Mouse (Mus musculus): Measurements from ENCODE around the gene Prkg1. TPM values are rescaled to one million over a fixed set of nuclear protein-coding genes. Genes with fewer than 3 reads are reported as not detected.

Gene Prkg1
- total RNA-seq, 2 experiments from 2014 or later: 13.5 to 15.5 TPM

DNA sequence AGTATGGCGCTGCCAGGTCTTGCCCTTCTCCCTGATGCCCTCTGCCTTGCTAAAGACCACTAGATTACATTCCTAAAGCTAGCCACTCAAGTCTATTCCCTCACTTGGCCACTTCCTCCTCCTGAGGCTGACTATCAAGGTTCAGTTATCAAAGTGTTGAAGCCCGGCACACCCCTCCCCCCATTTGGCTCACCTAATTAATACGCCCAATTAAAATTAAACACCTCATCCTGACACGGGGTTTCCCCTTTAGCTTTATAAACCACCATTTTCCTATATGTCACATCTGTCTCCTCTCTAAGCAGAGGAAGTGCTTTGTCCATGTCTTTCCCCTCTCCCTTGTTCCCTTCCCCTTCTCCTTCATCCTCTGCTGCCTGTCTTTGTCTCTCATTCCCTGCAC lies 566.4 kb downstream of the Prkg1 start:
- intact Hi-C loops (cut with DNase I): no loop called here
- no peak for DNase-seq

GRCm38 (mm10) chr19:31197076-31197475 lies 567.8 kb downstream of the Prkg1 start:
- no peak for DNase-seq
- intact Hi-C loops (cut with DNase I): no loop called here

- no peak for DNase-seq
- intact Hi-C loops (cut with DNase I): no loop called here
These were observed 576.1 kb downstream of the Prkg1 start for GRCm38 (mm10) chr19:31188559-31189218.

GRCm38 (mm10) chr19:31180757-31181156 lies 584.1 kb downstream of the Prkg1 start:
- intact Hi-C loops (cut with DNase I): no loop called here
- no peak for DNase-seq

- intact Hi-C loops (cut with DNase I): no loop called here
- DNase-seq: no peak
These were observed 587.4 kb downstream of the Prkg1 start for GRCm38 (mm10) chr19:31177279-31177922.

GRCm38 (mm10) chr19:31170985-31171384 lies 593.8 kb downstream of the Prkg1 start:
- DNase-seq: no peak
- intact Hi-C loops (cut with DNase I): no loop called here

DNA sequence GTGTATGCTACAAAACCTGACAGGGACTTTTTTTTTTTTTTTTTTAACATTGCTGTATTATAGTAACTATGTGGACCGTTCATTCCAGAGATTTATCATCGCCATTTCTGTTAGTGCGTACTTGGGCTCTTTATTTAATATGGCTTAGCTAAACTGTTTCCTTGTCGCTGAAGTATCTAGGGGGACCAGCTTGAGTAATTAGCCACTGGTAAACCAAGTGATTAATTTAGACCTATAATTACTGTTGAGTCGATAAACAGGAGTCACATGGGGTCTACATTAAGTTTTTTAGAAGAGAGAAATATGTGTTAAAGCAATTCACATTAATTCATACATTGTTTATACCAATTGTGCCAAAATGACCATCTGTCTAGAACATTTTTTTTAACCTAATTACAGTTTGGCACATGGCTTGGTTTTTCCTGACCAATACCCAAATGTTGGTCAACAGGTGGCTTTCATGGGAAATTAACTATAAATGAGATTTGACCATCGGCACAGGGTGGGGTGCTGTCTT lies 605.8 kb downstream of the Prkg1 start:
- intact Hi-C loops (cut with DNase I): no loop called here

DNA sequence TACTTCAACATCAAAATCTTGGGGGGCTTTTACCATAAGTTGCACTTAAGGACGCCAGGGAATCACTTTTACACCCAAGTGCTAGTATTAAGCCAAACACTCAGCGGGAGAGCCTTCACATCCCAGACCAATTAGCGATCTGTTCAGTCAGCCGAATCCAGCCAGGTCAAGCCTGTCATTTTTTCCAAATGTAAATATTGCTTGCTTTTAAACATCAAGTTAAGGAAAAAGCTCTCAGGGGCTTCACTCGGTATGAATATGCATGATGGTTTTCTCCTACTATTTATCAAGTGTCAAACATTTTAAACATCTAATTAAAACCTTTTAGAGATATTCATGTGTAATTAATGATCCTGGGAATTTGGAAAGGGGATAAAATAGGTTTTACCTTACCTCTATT lies 611.4 kb downstream of the Prkg1 start:
- DNase-seq: no peak
- intact Hi-C loops (cut with DNase I): no loop called here

More for the DNA sequence above, 605.8 kb downstream of the Prkg1 start:
- no peak for DNase-seq

DNA sequence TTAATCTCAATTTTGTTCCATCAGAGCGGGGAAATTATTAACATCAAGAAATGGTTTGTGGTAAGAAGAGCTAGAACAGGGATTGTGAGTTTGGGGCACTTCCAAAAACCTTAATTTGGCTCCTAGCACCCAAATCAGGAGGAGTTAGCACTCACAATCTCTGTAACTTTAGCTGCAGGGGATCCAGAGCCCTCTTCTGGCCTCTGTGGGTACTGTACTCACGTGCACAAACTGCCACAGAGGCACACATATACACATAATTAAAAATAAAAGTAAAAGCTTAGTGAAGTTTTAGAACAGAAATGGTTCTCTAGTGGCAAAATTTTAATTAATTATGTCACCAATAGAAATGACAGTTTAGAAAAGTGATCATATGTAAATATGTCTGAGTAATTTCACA lies 614.9 kb downstream of the Prkg1 start:
- intact Hi-C loops (cut with DNase I): no loop called here
- DNase-seq: no peak

DNA sequence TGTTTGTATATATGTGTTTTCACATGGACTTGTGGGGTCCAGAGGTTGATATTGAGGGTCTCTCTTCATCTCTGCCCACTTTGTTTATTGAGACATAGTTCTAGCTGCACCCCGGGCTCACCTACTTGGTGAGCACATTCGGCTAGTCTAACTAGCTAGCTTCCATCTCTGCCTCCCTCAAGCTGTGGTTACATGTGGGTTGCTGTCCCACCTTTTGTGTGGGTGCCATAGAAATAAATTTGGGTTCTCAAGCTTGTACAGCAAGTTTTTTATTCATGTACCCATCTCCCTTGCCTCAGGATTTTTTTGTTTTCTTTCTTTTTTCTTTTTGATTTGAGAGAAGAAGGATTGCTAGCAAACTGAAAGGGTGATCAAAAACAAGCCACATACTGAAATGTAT lies 617.4 kb downstream of the Prkg1 start:
- no peak for DNase-seq
- intact Hi-C loops (cut with DNase I): no loop called here

DNA sequence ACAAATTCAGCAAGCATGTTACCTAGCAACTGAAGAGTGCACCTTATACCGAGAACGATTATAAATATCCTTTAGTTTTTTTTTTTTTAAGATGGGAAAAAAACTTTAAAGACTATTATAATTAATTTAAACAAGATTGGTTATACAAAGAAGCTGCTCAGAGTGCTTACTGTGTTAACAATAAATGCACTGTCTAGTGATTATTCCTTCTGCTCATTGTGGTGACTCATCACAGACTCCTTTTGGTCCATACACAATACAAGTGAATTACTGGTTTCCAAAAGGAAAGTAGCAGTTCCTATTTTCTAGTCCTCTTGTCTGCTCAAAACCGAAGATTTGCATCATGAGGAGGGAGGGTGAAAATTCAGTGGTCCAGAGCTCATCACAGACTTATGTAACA lies 618.7 kb downstream of the Prkg1 start:
- intact Hi-C loops (cut with DNase I): no loop called here
- DNase-seq: no peak

DNA sequence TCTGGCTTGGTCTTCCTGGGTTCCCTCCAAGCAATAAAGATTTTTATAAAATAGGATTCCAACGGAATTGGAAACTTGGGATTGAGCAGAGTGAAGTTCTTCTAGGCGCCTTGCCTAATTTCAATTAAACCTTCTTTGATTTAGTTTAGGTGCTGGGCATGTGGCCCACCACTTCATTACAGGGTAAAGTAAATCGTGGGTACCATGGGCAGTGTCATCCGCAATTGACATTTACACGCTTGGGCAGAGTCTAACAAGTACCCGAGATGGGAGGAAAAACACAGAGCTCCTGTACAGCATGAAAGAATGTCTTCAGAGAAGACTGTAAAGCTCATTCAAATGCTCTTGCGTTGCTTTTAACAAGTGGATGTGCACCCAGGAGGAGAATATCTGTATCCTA lies 622.9 kb downstream of the Prkg1 start:
- intact Hi-C loops (cut with DNase I): no loop called here
- no peak for DNase-seq

- no peak for DNase-seq
- intact Hi-C loops (cut with DNase I): no loop called here
These were observed 628.5 kb downstream of the Prkg1 start for GRCm38 (mm10) chr19:31136316-31136715.

DNA sequence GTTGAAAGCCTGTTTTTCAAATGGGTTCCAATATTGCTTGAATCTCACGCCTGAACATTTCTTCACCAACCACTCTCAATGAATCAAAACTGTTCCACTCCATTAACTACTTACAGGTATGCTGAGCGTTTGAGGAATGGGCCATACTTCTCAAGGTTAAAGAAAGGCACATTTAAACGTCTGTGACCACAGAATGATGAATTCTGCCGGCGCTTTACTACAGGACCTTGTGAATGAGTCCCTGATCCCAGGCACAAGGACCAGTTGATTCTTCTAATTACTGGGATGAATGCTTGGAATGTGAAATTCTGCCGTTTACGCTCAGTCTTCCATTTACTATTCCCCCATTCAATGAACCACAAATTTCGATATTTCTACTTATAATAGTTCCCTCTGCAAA lies 632.2 kb downstream of the Prkg1 start:
- intact Hi-C loops (cut with DNase I): no loop called here
- no peak for DNase-seq

- intact Hi-C loops (cut with DNase I): no loop called here
- no peak for DNase-seq
These were observed 640.2 kb downstream of the Prkg1 start for GRCm38 (mm10) chr19:31124628-31125027.

DNA sequence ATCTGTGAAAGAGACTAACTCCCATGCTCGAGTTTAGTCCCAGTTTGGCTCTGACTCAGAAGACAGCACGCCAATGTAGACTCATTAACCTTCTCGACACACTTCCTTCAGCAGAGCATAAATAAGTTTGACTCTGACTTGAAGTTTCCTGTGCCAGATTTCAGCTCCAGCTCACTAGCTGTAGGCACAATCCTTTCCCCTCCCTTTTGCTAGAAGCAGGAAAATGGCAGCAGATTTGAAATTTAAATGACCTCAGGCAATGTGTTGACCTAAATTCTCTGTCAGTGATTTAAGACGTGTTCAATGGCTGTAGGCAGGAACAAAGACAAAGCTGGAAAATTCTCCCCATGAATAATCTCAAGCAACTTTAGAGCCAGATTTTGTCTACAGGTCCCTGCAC lies 650.1 kb downstream of the Prkg1 start:
- DNase-seq: no peak
- intact Hi-C loops (cut with DNase I): no loop called here

DNA sequence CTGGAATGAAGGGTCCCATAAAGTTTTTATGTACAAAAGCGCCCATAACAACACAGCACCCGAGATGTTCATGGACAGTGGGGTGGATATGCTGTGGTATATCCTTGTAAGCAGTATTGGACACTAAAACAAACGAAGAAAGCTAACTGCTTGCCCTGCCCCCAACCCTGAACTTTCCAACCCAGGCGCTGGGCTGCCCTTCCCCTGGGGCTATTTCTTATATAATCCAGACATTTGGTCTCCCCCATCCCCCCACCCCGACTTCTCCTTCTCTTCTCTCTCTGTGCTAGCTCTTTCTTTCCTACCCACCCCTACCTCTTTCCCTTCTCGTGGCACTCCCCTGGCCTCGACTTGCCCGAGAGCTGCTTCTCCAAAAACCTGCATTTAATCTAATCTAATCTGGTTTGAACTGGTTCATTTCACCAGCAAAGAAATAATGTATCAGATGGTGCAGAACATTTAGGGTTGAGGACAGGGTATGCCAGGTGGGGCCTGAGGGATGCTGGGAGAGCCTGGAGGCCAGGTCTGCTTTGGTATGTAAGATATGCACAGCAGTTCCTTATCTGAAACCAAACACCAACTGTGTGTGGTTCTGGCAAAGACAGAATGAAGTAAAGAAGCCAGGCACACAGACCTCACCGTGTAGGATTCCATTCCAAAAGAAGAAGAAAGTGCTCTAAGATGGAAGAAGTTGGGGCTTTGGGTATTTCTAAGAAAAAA lies 657.8 kb downstream of the Prkg1 start:
- no peak for DNase-seq
- intact Hi-C loops (cut with DNase I): no loop called here

DNA sequence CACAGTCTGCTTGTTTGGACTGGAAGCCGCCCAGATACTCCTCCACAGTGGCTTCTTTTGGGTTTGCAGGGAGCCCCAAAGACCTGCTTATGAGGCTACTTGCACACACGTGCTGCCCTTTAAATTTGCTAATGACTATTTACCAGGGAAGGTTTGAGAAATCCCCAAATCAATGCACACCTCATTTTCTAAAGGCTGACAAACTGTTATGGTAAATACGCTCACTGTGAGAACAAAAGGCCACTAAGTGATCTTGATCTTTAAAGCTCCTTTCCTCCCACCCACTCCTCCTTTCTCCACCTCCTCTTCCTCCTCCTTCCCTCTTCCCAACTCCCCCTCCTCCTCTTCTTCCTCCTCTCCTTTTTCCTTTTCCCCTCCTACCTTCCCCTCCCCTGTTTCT lies 658.8 kb downstream of the Prkg1 start:
- no peak for DNase-seq
- intact Hi-C loops (cut with DNase I): no loop called here

GRCm38 (mm10) chr19:31104764-31105163 lies 660.1 kb downstream of the Prkg1 start:
- intact Hi-C loops (cut with DNase I): no loop called here
- no peak for DNase-seq

- intact Hi-C loops (cut with DNase I): no loop called here
- no peak for DNase-seq
These were observed 665.5 kb downstream of the Prkg1 start for GRCm38 (mm10) chr19:31099369-31099768.

GRCm38 (mm10) chr19:31097857-31098256 lies 667.0 kb downstream of the Prkg1 start:
- intact Hi-C loops (cut with DNase I): no loop called here

DNA sequence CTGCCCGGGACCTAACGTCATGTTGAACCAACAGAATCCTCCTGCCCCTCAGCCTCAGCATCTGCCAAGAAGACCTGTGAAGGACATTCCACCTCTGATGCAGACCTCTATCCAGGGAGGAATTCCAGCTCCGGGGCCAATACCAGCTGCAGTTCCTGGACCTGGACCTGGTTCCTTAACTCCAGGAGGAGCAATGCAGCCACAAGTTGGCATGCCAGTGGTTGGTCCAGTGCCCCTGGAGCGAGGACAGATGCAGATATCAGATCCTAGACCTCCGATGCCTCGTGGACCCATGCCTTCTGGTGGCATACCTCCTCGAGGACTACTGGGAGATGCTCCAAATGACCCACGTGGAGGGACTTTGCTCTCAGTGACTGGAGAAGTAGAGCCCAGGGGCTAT lies 681.1 kb downstream of the Prkg1 start:
- intact Hi-C loops (cut with DNase I): loop anchor here (10.0 kb wide), 1 partner anchor 239 kb away; no protein-coding TSS in a partner anchor

More at GRCm38 (mm10) chr19:31097857-31098256, 667.0 kb downstream of the Prkg1 start:
- DNase-seq: no peak

More for the DNA sequence above, 681.1 kb downstream of the Prkg1 start:
- no peak for DNase-seq

Measured in left cerebral cortex, postnatal 4 days (tissue).